Mouse (Mus musculus) bone marrow macrophage, adult 2 months (primary cell): Measurements from ENCODE around the gene Otulinl.

Source experiments
- CTCF ChIP-seq: IDR thresholded peaks from 2 replicates; pipeline ENCODE4 v1.5.1; 2012; ENCODE audit warnings: low read depth, mild to moderate bottlenecking, low read length, moderate library complexity
- POLR2A ChIP-seq: IDR thresholded peaks from 2 replicates; pipeline ENCODE4 v1.6.1; 2012; ENCODE audit warnings: mild to moderate bottlenecking, low read depth, low read length, borderline replicate concordance

- TF ChIP-seq CTCF = no peak
- TF ChIP-seq POLR2A = no peak
Measured at GRCm38 (mm10) chr15:27658356-27658755, 23.0 kb downstream of the Otulinl start.
